Mouse (Mus musculus) limb, embryonic 10.5 days (tissue): ENCODE results near the gene Plod2. TPM values are rescaled to one million over a fixed set of nuclear protein-coding genes. Genes with fewer than 3 reads are reported as not detected.

Source experiments
- DNase-seq: peaks from one replicate; pipeline ENCODE4 v3.0.0-alpha.2; 2017; ENCODE audit warnings: low spot score
- H3K27ac ChIP-seq: fragments of 300-500 bp; sonication (generic); 2 replicates; pipeline ENCODE4 v1.5.1; 2016; ENCODE audit warnings: mild to moderate bottlenecking
- H3K27me3 ChIP-seq: fragments of 300-500 bp; sonication (generic); 2 replicates; pipeline ENCODE4 v1.6.1; 2016; ENCODE audit warnings: low read depth, mild to moderate bottlenecking; ENCODE audit not compliant: poor library complexity, severe bottlenecking
- H3K36me3 ChIP-seq: fragments of 300-500 bp; sonication (generic); 2 replicates; pipeline ENCODE4 v1.6.1; 2016; ENCODE audit warnings: mild to moderate bottlenecking, moderate library complexity
- H3K4me1 ChIP-seq: fragments of 300-500 bp; sonication (generic); 2 replicates; pipeline ENCODE4 v1.6.1; 2016
- H3K4me3 ChIP-seq: fragments of 300-500 bp; sonication (generic); 2 replicates; pipeline ENCODE4 v1.5.1; 2016; ENCODE audit warnings: mild to moderate bottlenecking, moderate library complexity
- H3K9me3 ChIP-seq: fragments of 300-500 bp; sonication (generic); replicated peaks from 2 replicates; pipeline ENCODE4 v1.6.1; 2016; ENCODE audit warnings: mild to moderate bottlenecking
- WGBS: fragments of 180-500 bp; shearing (Covaris S2); methylation state at CpG from one replicate; pipeline ENCODE4 v1.1.7; 2016; 5-methylcytosine and 5-hydroxymethylcytosine counted together
- polyA plus RNA-seq: library from polyadenylated mRNA; unstranded; fragments of >200 nt; fragmentation: Nextera tagmentation; extraction: Ambion mirVana; gene quantifications from 2 replicates; pipeline ENCODE4 v1.2.1, GENCODE M21; 2016

The Plod2 gene
- polyA plus RNA-seq, 1 experiment from 2014 or later, result 29.5 TPM

DNA sequence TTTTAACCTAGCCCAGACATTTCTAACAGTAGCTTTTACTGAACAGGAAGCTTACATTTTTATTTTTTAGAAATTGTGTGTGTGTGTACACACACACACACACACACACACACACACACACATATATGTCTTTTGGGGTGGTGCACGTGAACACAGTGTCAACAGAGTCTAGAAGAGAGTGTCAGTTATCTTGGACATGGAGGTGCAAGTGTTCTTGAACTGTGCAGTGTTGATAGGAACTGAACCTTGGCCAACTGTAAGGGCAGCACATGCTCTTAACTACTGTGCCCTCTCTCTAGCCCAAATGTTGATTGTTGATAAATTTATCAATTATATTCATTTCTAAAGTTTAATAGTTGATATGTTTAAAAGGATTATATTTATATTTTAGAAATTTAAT is 78.1 kb downstream of the Plod2 start:
- Histone ChIP-seq H3K27me3 (no peaks in the 10 kb centered on the region), H3K9me3 (no peaks in the 10 kb centered on the region), H3K36me3 (no peaks in the 10 kb centered on the region), H3K4me3 (no peak overlapping the region), H3K4me1 (no peaks in the 10 kb centered on the region), H3K27ac (no peak overlapping the region)
- DNase-seq, result no peak
- WGBS, result 68% methylated on average over 1 of the region's 1 CpGs

DNA sequence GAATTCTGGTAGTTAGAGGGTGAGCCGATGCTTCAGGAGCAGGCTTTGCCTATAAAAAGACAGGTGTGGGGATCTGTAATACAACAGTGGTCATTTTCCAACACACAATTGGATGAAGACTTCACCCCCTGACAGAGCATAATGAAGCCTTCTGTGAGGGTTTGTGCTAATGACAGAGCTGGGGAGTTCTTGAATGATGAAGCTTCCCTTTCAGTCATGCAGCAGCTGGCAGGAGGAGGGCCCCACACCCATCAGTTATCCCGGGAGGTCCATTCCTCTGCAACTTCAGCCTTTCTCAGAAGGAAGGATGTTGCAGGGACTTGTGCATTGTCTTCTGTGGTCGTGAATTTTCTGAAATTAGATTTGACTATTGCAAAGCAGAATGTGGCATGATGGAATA is 79.2 kb downstream of the Plod2 start:
- H3K9me3 ChIP-seq, result no peaks in the 10 kb centered on the region
- no peaks in the 10 kb centered on the region for H3K27me3 ChIP-seq
- H3K4me1 ChIP-seq, result no peaks in the 10 kb centered on the region
- 80% methylated on average over 3 of the region's 3 CpGs for WGBS
- H3K27ac ChIP-seq, result no peak overlapping the region
- no peak overlapping the region for H3K4me3 ChIP-seq
- no peak for DNase-seq
- H3K36me3 ChIP-seq, result no peaks in the 10 kb centered on the region

GRCm38 (mm10) chr9:92621878-92622282 is 79.9 kb downstream of the Plod2 start:
- H3K4me3 ChIP-seq, result no peak overlapping the region
- no peaks in the 10 kb centered on the region for H3K9me3 ChIP-seq
- no peaks in the 10 kb centered on the region for H3K4me1 ChIP-seq
- H3K27ac ChIP-seq, result no peak overlapping the region
- WGBS, result 83% methylated on average over 2 of the region's 2 CpGs
- DNase-seq, result no peak
- no peaks in the 10 kb centered on the region for H3K27me3 ChIP-seq
- H3K36me3 ChIP-seq, result no peaks in the 10 kb centered on the region

DNA sequence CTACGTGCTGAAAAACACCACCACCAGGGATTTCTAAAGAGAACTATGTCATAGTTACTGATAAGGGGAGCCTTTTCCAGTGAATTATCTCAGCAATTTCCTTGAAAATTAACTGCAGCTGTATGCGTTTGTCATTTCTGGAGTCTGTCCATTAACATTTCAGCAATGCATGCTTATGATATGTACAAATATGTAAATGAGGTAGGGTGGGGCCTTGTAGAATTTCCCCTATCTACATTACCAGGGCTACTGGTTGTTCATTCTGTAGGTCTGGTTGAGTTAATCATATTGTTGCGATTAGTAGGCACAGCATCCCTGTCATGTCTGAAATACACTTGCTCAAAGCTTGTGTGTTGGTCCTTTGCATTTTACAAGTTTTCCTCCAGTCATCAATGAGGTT is 92.8 kb downstream of the Plod2 start:
- H3K4me3 ChIP-seq, result no peak overlapping the region
- H3K9me3 ChIP-seq, result no peaks in the 10 kb centered on the region
- WGBS, result 91% methylated on average over 3 of the region's 3 CpGs
- H3K4me1 ChIP-seq, result no peaks in the 10 kb centered on the region
- no peaks in the 10 kb centered on the region for H3K36me3 ChIP-seq
- no peak overlapping the region for H3K27ac ChIP-seq
- no peak for DNase-seq
- H3K27me3 ChIP-seq, result no peaks in the 10 kb centered on the region

- Histone ChIP-seq H3K9me3 (no peaks in the 10 kb centered on the region), H3K4me3 (no peak overlapping the region), H3K27me3 (no peaks in the 10 kb centered on the region), H3K4me1 (no peaks in the 10 kb centered on the region), H3K36me3 (no peaks in the 10 kb centered on the region), H3K27ac (no peak overlapping the region)
- DNase-seq, result no peak
- WGBS, result 94% methylated on average over 6 of the region's 6 CpGs
Observed at GRCm38 (mm10) chr9:92639200-92639897, 97.3 kb downstream of the Plod2 start.

DNA sequence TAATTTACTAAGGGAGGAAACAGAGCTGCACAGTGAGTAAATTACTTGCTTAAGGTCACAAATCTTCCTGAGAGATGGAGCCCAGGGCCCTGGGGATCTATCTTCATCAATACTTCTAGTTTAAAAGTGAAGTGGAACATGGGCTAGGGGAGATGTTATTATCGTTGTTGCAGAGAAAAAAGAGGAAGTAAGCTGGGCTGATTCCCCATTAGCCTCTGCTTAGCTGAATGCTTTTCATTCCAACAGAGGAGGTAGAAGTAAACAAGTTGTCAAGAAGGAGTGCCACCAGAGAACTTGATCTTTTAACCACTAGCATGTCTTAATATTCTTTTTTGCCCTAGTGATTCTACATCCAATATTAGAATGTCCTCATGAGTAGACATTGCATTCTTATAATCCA is 99.7 kb downstream of the Plod2 start:
- Histone ChIP-seq H3K27me3 (no peaks in the 10 kb centered on the region), H3K9me3 (no peaks in the 10 kb centered on the region), H3K4me3 (no peak overlapping the region), H3K27ac (no peak overlapping the region), H3K4me1 (no peaks in the 10 kb centered on the region), H3K36me3 (no peaks in the 10 kb centered on the region)
- 82% methylated on average over 1 of the region's 1 CpGs for WGBS
- DNase-seq, result no peak

Other genes with a start within 250 kb of the Plod2 start
- not detected in 2 replicates for gene 1700057G04Rik, start 232.8 kb upstream of the Plod2 start, polyA plus RNA-seq
- gene Plscr4, start 84.8 kb upstream of the Plod2 start, polyA plus RNA-seq, result 0.28 and 0.31 TPM in 2 replicates